Comparison of ENCODE assay signal across 11 mouse cellular contexts in genomic region chr12:102652420-102652819, GRCm38 (mm10). TPM values are rescaled to one million over a fixed set of nuclear protein-coding genes. Genes with fewer than 3 reads are reported as not detected.
DNase-seq lines count a peak whose midpoint lies in the region; ATAC-seq and TF ChIP-seq lines count a peak whose summit lies in the region.
"Had no signal": no experiment of that assay in that cellular context is flagged by ENCODE, and none has a peak within 500 bp of the region (broad histone marks: within the 10 kb centered on the region; RNA-seq: fewer than 3 reads in every experiment).

No protein-coding gene starts in this region.

- H3K27ac ChIP-seq in lung, postnatal 0 days (ENCODE audit: low read length): 0 out of 2 replicates have a peak overlapping the region, but pooled peaks have one; percentile 23

- no peaks in the 10 kb centered on the region for H3K36me3 ChIP-seq in lung, postnatal 0 days (ENCODE audit: insufficient read depth, low read length)
- peaks cover 24% of the 10 kb centered on the region for H3K36me3 ChIP-seq in megakaryocyte, embryonic 14.5 days (replicated peaks; ENCODE audit: low read length)

- no peak for TF ChIP-seq CTCF in lung, postnatal 0 days (IDR thresholded peaks at IDR 0.05)
- TF ChIP-seq CTCF in lung, adult 2 months (IDR thresholded peaks at IDR 0.05; ENCODE audit: insufficient read depth, low read length): no peak

- 20% methylated on average over 8 of the region's 8 CpGs for WGBS in lung, postnatal 0 days
- 34% methylated on average over 8 of the region's 8 CpGs for WGBS in lung, adult 2 months

- no peak for TF ChIP-seq POLR2A in lung, adult 2 months (IDR thresholded peaks at IDR 0.05; ENCODE audit: borderline replicate concordance, extremely low read depth, low read depth, low read length)

- no peak overlapping the region for H3K4me3 ChIP-seq in lung, postnatal 0 days (ENCODE audit: low read depth, low read length)
- H3K4me3 ChIP-seq in lung, adult 2 months (replicated peaks; ENCODE audit: extremely low read depth, low read depth, low read length): no peak overlapping the region
- H3K4me3 ChIP-seq in megakaryocyte, embryonic 14.5 days (replicated peaks): peak overlapping the region; percentile 82

- no peak overlapping the region for H3K9ac ChIP-seq in lung, postnatal 0 days (replicated peaks; ENCODE audit: low read depth)

- no peak overlapping the region for H3K4me2 ChIP-seq in lung, postnatal 0 days (replicated peaks; ENCODE audit: low read depth, low read length)

- TF ChIP-seq EP300 in lung, postnatal 0 days (IDR thresholded peaks at IDR 0.05): no peak

- ATAC-seq in lung, postnatal 0 days: no peak

- peaks cover 14% of the 10 kb centered on the region; the same call in 1 of the 2 replicates for H3K4me1 ChIP-seq in lung, postnatal 0 days (ENCODE audit: insufficient read depth, low read depth, low read length)
- peaks cover 23% of the 10 kb centered on the region for H3K4me1 ChIP-seq in lung, adult 2 months (ENCODE audit: control insufficient read depth, insufficient read depth, low read length)
- peaks cover 74% of the 10 kb centered on the region for H3K4me1 ChIP-seq in megakaryocyte, embryonic 14.5 days

- H3K27me3 ChIP-seq in lung, postnatal 0 days (replicated peaks; ENCODE audit: insufficient read depth, low read length): no peaks in the 10 kb centered on the region
- H3K27me3 ChIP-seq in megakaryocyte, embryonic 14.5 days (replicated peaks): no peaks in the 10 kb centered on the region
- H3K27me3 ChIP-seq: CH12.LX had no signal

- DNase-seq in heart, adult 11 months: peak; percentile 90
- no peak for DNase-seq in heart, adult 8-10 months (ENCODE audit: low spot score)
- DNase-seq in lung, postnatal 0 days (ENCODE audit: low spot score): peak; percentile 42
- DNase-seq in lung, adult 2 months: no peak
- DNase-seq in thymus, postnatal 36 days: peak; percentile 33 to 45
- no peak for DNase-seq in MN1 (ENCODE audit: low spot score)
- no peak for DNase-seq in lung, postnatal 36 days
- DNase-seq: cerebellum, adult 11 months; midbrain, embryonic 14.5 days had no signal

- H3K9me3 ChIP-seq in lung, postnatal 0 days (ENCODE audit: low read length): no peaks in the 10 kb centered on the region
- no peaks in the 10 kb centered on the region for H3K9me3 ChIP-seq in megakaryocyte, embryonic 14.5 days

RNA-seq across cellular contexts. Expression of gene Itpk1, which starts 52.3 kb away (rescaled TPM):
- total RNA-seq in heart, adult 8-10 months (2022): 1 to 10 TPM; 6.9 to 8.0 (median 7.6) TPM
- 9.7 and 10.9 TPM in 2 replicates for polyA plus RNA-seq in lung, postnatal 0 days (2015; fragmentation: Nextera tagmentation; extraction: Ambion mirVana)
- polyA plus RNA-seq in lung, adult 2 months (2012; rRNA removed): 23.0 and 26.3 TPM in 2 replicates
- polyA plus RNA-seq in megakaryocyte, embryonic 14.5 days (2012; ENCODE audit: insufficient read depth, low replicate concordance): 15.7 and 19.2 TPM in 2 replicates

Comparison
In these comparisons a context has a peak if more than half of its experiments do, and no peak if none do; other contexts are left out.
1. DNase-seq: peak in heart, adult 11 months (single experiment), lung, postnatal 0 days (single experiment) and thymus, postnatal 36 days (2 of 2); none in heart, adult 8-10 months (single experiment), lung, adult 2 months (single experiment), MN1 (single experiment) and lung, postnatal 36 days (single experiment).